Mouse (Mus musculus) embryonic fibroblast, embryonic 13.5 days (primary cell): ENCODE measurements around the gene Tgfbr1.

Experiments used
- CTCF ChIP-seq: IDR thresholded peaks from 2 replicates; pipeline ENCODE4 v1.5.1; 2011; ENCODE audit warnings: mild to moderate bottlenecking, control low read depth, low read length, moderate library complexity, borderline replicate concordance; ENCODE audit not compliant: insufficient read depth
- POLR2A ChIP-seq: IDR thresholded peaks from 2 replicates; pipeline ENCODE4 v1.6.1; 2011; ENCODE audit warnings: low read depth, mild to moderate bottlenecking, control low read depth, low read length, moderate library complexity

DNA sequence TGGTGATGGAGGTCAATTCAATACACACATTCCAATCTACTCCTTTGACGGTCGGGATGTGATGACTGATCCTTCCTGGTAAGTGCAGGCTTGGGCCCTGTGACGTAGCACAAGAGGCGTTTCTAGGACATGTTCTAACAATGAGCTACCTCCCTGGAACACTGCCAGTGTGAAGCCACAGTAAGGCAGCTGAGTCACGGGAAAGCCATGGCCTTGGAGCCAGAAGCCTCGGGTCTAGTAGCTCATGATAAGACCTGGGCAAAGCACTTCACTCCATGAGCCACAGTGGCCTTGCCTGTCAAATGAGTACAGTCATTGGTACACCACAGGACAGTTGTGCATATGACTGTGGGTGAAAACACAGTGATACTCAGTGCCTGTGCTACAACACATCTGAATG lies 42.2 kb upstream of the Tgfbr1 start:
- TF ChIP-seq CTCF (no peak), POLR2A (no peak)
